Mouse (Mus musculus) MEL (cell line): ENCODE data around the gene Alg11. TPM values are rescaled to one million over a fixed set of nuclear protein-coding genes. Genes with fewer than 3 reads are reported as not detected.

Experiments
- DNase-seq: peaks from one replicate; pipeline ENCODE4 v3.0.0; 2011; ENCODE audit warnings: low read depth, low spot score
- H3K27ac ChIP-seq: 2 replicates; pipeline ENCODE4 v1.5.1; 2012; ENCODE audit warnings: low read depth, mild to moderate bottlenecking, control low read depth, low read length, moderate library complexity; ENCODE audit not compliant: control insufficient read depth
- H3K27me3 ChIP-seq, 2 experiments: fragments of 150-350 bp in 1 of 2; sonication (generic) in 1 of 2; 2 replicates each; pipeline ENCODE4 v1.6.1; 2012; ENCODE audit warnings: low read length in 2 of 2, mild to moderate bottlenecking in 2 of 2, improper control_type of control experiment in 1 of 2, moderate library complexity in 1 of 2; ENCODE audit not compliant: insufficient read depth in 2 of 2, control insufficient read depth in 1 of 2
- H3K36me3 ChIP-seq, 2 experiments: 2 replicates each; pipeline ENCODE4 v1.6.1; 2012 to 2014; ENCODE audit warnings: low read length in 2 of 2, improper control_type of control experiment in 1 of 2, inconsistent platforms in 1 of 2, mild to moderate bottlenecking in 1 of 2; ENCODE audit not compliant: insufficient read depth in 2 of 2, control insufficient read depth in 1 of 2
- H3K4me1 ChIP-seq, 2 experiments: fragments of 150-350 bp in 1 of 2; sonication (generic) in 1 of 2; 2 replicates each; pipeline ENCODE4 v1.6.1; 2012; ENCODE audit warnings: low read length in 2 of 2, improper control_type of control experiment in 1 of 2, mild to moderate bottlenecking in 1 of 2; ENCODE audit not compliant: insufficient read depth in 2 of 2, control insufficient read depth in 1 of 2
- H3K4me3 ChIP-seq, 2 experiments: fragments of 150-350 bp in 1 of 2; sonication (generic) in 1 of 2; 2 replicates each; pipeline ENCODE4 v1.5.1; 2012; ENCODE audit warnings: low read depth in 2 of 2, low read length in 2 of 2, mild to moderate bottlenecking in 2 of 2, moderate library complexity in 2 of 2, control low read depth in 1 of 2, improper control_type of control experiment in 1 of 2; ENCODE audit not compliant: control insufficient read depth in 1 of 2, insufficient read depth in 1 of 2
- H3K79me2 ChIP-seq: 2 replicates; pipeline ENCODE4 v1.6.1; 2012; ENCODE audit warnings: mild to moderate bottlenecking, low read length, moderate library complexity; ENCODE audit not compliant: control insufficient read depth, poor library complexity, insufficient read depth
- H3K9ac ChIP-seq: 2 replicates; pipeline ENCODE4 v1.6.1; 2012; ENCODE audit warnings: low read depth, mild to moderate bottlenecking, control low read depth, low read length, moderate library complexity; ENCODE audit not compliant: control insufficient read depth, poor library complexity, severe bottlenecking
- H3K9me3 ChIP-seq: fragments of 150-350 bp; sonication (generic); replicated peaks from 2 replicates; pipeline ENCODE4 v1.6.1; 2012; ENCODE audit warnings: mild to moderate bottlenecking, low read length, improper control_type of control experiment, moderate library complexity; ENCODE audit not compliant: insufficient read depth
- BHLHE40 ChIP-seq: IDR thresholded peaks from 2 replicates; pipeline ENCODE4 v1.6.1; 2012; ENCODE audit warnings: low read depth, mild to moderate bottlenecking, inconsistent platforms, low read length, improper control_type of control experiment, borderline replicate concordance
- CHD1 ChIP-seq: IDR thresholded peaks from 2 replicates; pipeline ENCODE4 v1.6.1; 2012; ENCODE audit warnings: low read depth, mild to moderate bottlenecking, inconsistent platforms, low read length, improper control_type of control experiment
- CHD2 ChIP-seq: IDR thresholded peaks from 2 replicates; pipeline ENCODE4 v1.6.1; 2011; ENCODE audit warnings: low read length, improper control_type of control experiment
- CTCF ChIP-seq, 3 experiments: IDR thresholded peaks in 2 of 3; conservative IDR thresholded peaks in 1 of 3; 2 replicates each; pipeline ENCODE4 v1.5.1; 2011 to 2012; ENCODE audit warnings: low read length in 3 of 3, low read depth in 2 of 3, mild to moderate bottlenecking in 2 of 3, improper control_type of control experiment in 1 of 3, inconsistent platforms in 1 of 3, mixed read lengths in 1 of 3, moderate library complexity in 1 of 3; ENCODE audit not compliant: control insufficient read depth in 1 of 3, insufficient read depth in 1 of 3, poor library complexity in 1 of 3, severe bottlenecking in 1 of 3
- E2F4 ChIP-seq: IDR thresholded peaks from 2 replicates; pipeline ENCODE4 v1.6.1; 2011; ENCODE audit warnings: low read depth, low read length, improper control_type of control experiment, borderline replicate concordance
- ELF1 ChIP-seq: IDR thresholded peaks from 2 replicates; pipeline ENCODE4 v1.6.1; 2014; ENCODE audit warnings: low read depth, mild to moderate bottlenecking, inconsistent platforms, low read length, improper control_type of control experiment, moderate library complexity
- EP300 ChIP-seq, 2 experiments: IDR thresholded peaks; 2 replicates each; pipeline ENCODE4 v1.6.1; 2011; ENCODE audit warnings: improper control_type of control experiment in 2 of 2, low read length in 2 of 2, low read depth in 1 of 2, mild to moderate bottlenecking in 1 of 2
- ETS1 ChIP-seq: IDR thresholded peaks from 2 replicates; pipeline ENCODE4 v1.6.1; 2012; ENCODE audit warnings: low read depth, mild to moderate bottlenecking, inconsistent platforms, low read length, improper control_type of control experiment, moderate library complexity
- GABPA ChIP-seq: IDR thresholded peaks from 2 replicates; pipeline ENCODE4 v1.6.1; 2012; ENCODE audit warnings: low read depth, mild to moderate bottlenecking, inconsistent platforms, low read length, improper control_type of control experiment, moderate library complexity
- HCFC1 ChIP-seq: IDR thresholded peaks from 2 replicates; pipeline ENCODE4 v1.6.1; 2012; ENCODE audit warnings: low read depth, mild to moderate bottlenecking, inconsistent platforms, low read length, improper control_type of control experiment, moderate library complexity
- JUND ChIP-seq: IDR thresholded peaks from 2 replicates; pipeline ENCODE4 v1.6.1; 2011; ENCODE audit warnings: low read depth, mild to moderate bottlenecking, improper control_type of control experiment, low read length
- KAT2A ChIP-seq: conservative IDR thresholded peaks from 2 replicates; pipeline ENCODE4 v1.6.1; 2012; ENCODE audit warnings: low read depth, low read length, improper control_type of control experiment, inconsistent platforms
- MAX ChIP-seq: IDR thresholded peaks from 2 replicates; pipeline ENCODE4 v1.6.1; 2011; ENCODE audit warnings: low read length, improper control_type of control experiment
- MEF2A ChIP-seq: IDR thresholded peaks from 2 replicates; pipeline ENCODE4 v1.6.1; 2014; ENCODE audit warnings: low read depth, mild to moderate bottlenecking, inconsistent platforms, low read length, improper control_type of control experiment; ENCODE audit not compliant: poor library complexity, insufficient replicate concordance, severe bottlenecking; ENCODE audit errors: extremely low read depth
- MYB ChIP-seq: IDR thresholded peaks from 2 replicates; pipeline ENCODE4 v1.6.1; 2011; ENCODE audit warnings: mild to moderate bottlenecking, low read depth, low read length, improper control_type of control experiment
- MYC ChIP-seq: IDR thresholded peaks from 2 replicates; pipeline ENCODE4 v1.6.1; 2011; ENCODE audit warnings: low read depth, mild to moderate bottlenecking, low read length, improper control_type of control experiment, moderate library complexity
- POLR2AphosphoS2 ChIP-seq: IDR thresholded peaks from 2 replicates; pipeline ENCODE4 v1.6.1; 2011; ENCODE audit warnings: low read length, improper control_type of control experiment
- RAD21 ChIP-seq: IDR thresholded peaks from 2 replicates; pipeline ENCODE4 v1.6.1; 2011; ENCODE audit warnings: mild to moderate bottlenecking, low read depth, low read length, improper control_type of control experiment
- RCOR1 ChIP-seq: IDR thresholded peaks from 2 replicates; pipeline ENCODE4 v1.6.1; 2012; ENCODE audit warnings: low read depth, mild to moderate bottlenecking, inconsistent platforms, low read length, improper control_type of control experiment
- SIN3A ChIP-seq: IDR thresholded peaks from 2 replicates; pipeline ENCODE4 v1.6.1; 2012; ENCODE audit warnings: low read length, improper control_type of control experiment, inconsistent platforms
- SMC3 ChIP-seq: IDR thresholded peaks from 2 replicates; pipeline ENCODE4 v1.6.1; 2011; ENCODE audit warnings: low read depth, low read length, improper control_type of control experiment
- TAL1 ChIP-seq: IDR thresholded peaks from 2 replicates; pipeline ENCODE4 v1.6.1; 2012; ENCODE audit warnings: mild to moderate bottlenecking, inconsistent platforms, low read length, moderate library complexity, mixed read lengths
- TBP ChIP-seq: IDR thresholded peaks from 2 replicates; pipeline ENCODE4 v1.8.0; 2011; ENCODE audit warnings: low read depth, low read length, improper control_type of control experiment
- TCF12 ChIP-seq: IDR thresholded peaks from 2 replicates; pipeline ENCODE4 v1.6.1; 2014; ENCODE audit warnings: low read depth, mild to moderate bottlenecking, inconsistent platforms, low read length, improper control_type of control experiment, moderate library complexity
- USF1 ChIP-seq: IDR thresholded peaks from 2 replicates; pipeline ENCODE4 v1.6.1; 2014; ENCODE audit warnings: low read depth, mild to moderate bottlenecking, inconsistent platforms, low read length, improper control_type of control experiment, moderate library complexity
- USF2 ChIP-seq, 2 experiments: IDR thresholded peaks; 2 replicates each; pipeline ENCODE4 v1.6.1; 2011 to 2012; ENCODE audit warnings: improper control_type of control experiment in 2 of 2, low read length in 2 of 2, borderline replicate concordance in 1 of 2, inconsistent platforms in 1 of 2, low read depth in 1 of 2, mild to moderate bottlenecking in 1 of 2; ENCODE audit not compliant: insufficient read depth in 1 of 2
- ZKSCAN1 ChIP-seq: IDR thresholded peaks from 2 replicates; pipeline ENCODE4 v1.6.1; 2012; ENCODE audit warnings: low read depth, mild to moderate bottlenecking, inconsistent platforms, low read length, improper control_type of control experiment, moderate library complexity
- ZMIZ1 ChIP-seq: IDR thresholded peaks from 2 replicates; pipeline ENCODE4 v1.6.1; 2012; ENCODE audit warnings: low read depth, mild to moderate bottlenecking, inconsistent platforms, low read length, improper control_type of control experiment, moderate library complexity
- polyA plus RNA-seq, 2 experiments: library from polyadenylated mRNA; stranded (reverse) in 1 of 2; unstranded in 1 of 2; fragments of >175 nt in 1 of 2; fragments of >200 nt in 1 of 2; gene quantifications; 2 replicates each; pipeline versions ENCODE4 v1.2.1 to v1.2.4; 2012; ENCODE audit warnings: low replicate concordance in 2 of 2, low read depth in 1 of 2; ENCODE audit not compliant: insufficient read length in 2 of 2, insufficient read depth in 1 of 2, missing spikeins in 1 of 2
- total RNA-seq: library from RNA; depleted of rRNA; stranded (reverse); fragments of 300-350 nt; gene quantifications from 2 replicates; pipeline ENCODE4 v1.2.3, GENCODE M21; 2012

The Alg11 gene
- total and polyA plus RNA-seq, 3 experiments, result 17.2 to 55.0 (median 22.2) TPM

- Histone ChIP-seq H3K4me1 (peaks cover 13 to 31% of the 10 kb centered on the region in 2 experiments), H3K9ac (peak overlapping the region; percentile 77)
- TF ChIP-seq SIN3A (peak; percentile 59; the same call in 1 of the 2 replicates), MYC (peak; percentile 32; the same call in 1 of the 2 replicates), CTCF (IDR thresholded peaks at IDR 0.05 in 2 of 3, conservative IDR thresholded peaks at IDR 0.05 in 1 of 3; ENCODE audit: control insufficient read depth in 1 of 3, insufficient read depth in 1 of 3, low read depth in 2 of 3, low read length in 3 of 3, poor library complexity in 1 of 3, severe bottlenecking in 1 of 3) (no peak), TAL1 (no peak), MAX (peak; percentile 49; the same call in 1 of the 2 replicates), CHD1 (peak; percentile 85)
- TF ChIP-seq, all 39 proteins: peak for 4
- Histone ChIP-seq H3K4me3 (peak overlapping the region; percentile 90 to 92), H3K27me3 (no peaks in the 10 kb centered on the region), H3K9me3 (no peaks in the 10 kb centered on the region), H3K79me2 (peaks cover 70% of the 10 kb centered on the region), H3K27ac (peak overlapping the region; percentile 99), H3K36me3 (peaks cover 5 to 43% of the 10 kb centered on the region in 2 experiments)
- peak; percentile 56 for DNase-seq
Observed at GRCm38 (mm10) chr8:22059153-22059738, 1.3 kb upstream of the Alg11 start.

- H3K4me3 ChIP-seq, result peak within 1 kb of the TSS; percentile 96 to 98
- H3K9ac ChIP-seq, result peak within 1 kb of the TSS; percentile 80
- H3K4me1 ChIP-seq, result peaks cover 11 to 27% of the 10 kb centered on the region in 2 experiments
- no peak for DNase-seq
- H3K79me2 ChIP-seq, result peaks cover 70% of the 10 kb centered on the region
- H3K27ac ChIP-seq, result peak within 1 kb of the TSS; percentile 99
- H3K9me3 ChIP-seq, result no peaks in the 10 kb centered on the region
- no peaks in the 10 kb centered on the region for H3K27me3 ChIP-seq
- peaks cover 11 to 38% of the 10 kb centered on the region in 2 experiments for H3K36me3 ChIP-seq
- TF ChIP-seq MYB (no peak), TCF12 (0 out of 2 replicates have a peak, but pooled peaks have one; percentile 5), POLR2AphosphoS2 (peak; percentile 74; the same call in 1 of the 2 replicates), RAD21 (no peak), CHD2 (no peak), ZKSCAN1 (no peak), SMC3 (no peak), USF2 (IDR thresholded peaks at IDR 0.05; ENCODE audit: borderline replicate concordance in 1 of 2, insufficient read depth in 1 of 2, low read depth in 1 of 2, low read length in 2 of 2) (no peak), MAX (no peak; the same call in 1 of the 2 replicates), ELF1 (no peak), SIN3A (peak; percentile 16; the same call in 1 of the 2 replicates), TAL1 (no peak), MEF2A (no peak), ETS1 (peak; percentile 19; the same call in 1 of the 2 replicates), CHD1 (peak; percentile 31; the same call in 1 of the 2 replicates), ZMIZ1 (peak; percentile 39; the same call in 1 of the 2 replicates), RCOR1 (no peak), KAT2A (no peak), HCFC1 (no peak), TBP (peak; percentile 30), JUND (no peak), E2F4 (no peak), BHLHE40 (no peak; the same call in 1 of the 2 replicates), EP300 (IDR thresholded peaks at IDR 0.05; ENCODE audit: low read depth in 1 of 2, low read length in 2 of 2) (peak in 1 of 2 experiments; percentile 16; a peak in 1 of 4 replicates), GABPA (no peak), USF1 (no peak)
Observed at GRCm38 (mm10) chr8:22059821-22060445, 588 bp upstream of the Alg11 start, which contains the start of gene Atp7b. TSS of gene Atp7b (minus strand) at chr8:22060305.
